Mouse (Mus musculus) heart, adult 2 months (tissue): ENCODE measurements around the gene Gm20481.

Source experiments
- CTCF ChIP-seq: fragments of 200-600 bp; IDR thresholded peaks from 2 replicates; pipeline ENCODE4 v1.8.1; 2022; ENCODE audit warnings: antibody characterized with exemption, mild to moderate bottlenecking, moderate library complexity
- EP300 ChIP-seq: fragments of 200-500 bp; IDR thresholded peaks from 2 replicates; pipeline ENCODE4 v1.6.1; 2011; ENCODE audit warnings: low read depth, low read length, control low read depth; ENCODE audit not compliant: insufficient read depth
- POLR2A ChIP-seq: fragments of 200-500 bp; IDR thresholded peaks from 2 replicates; pipeline ENCODE4 v1.6.1; 2011; ENCODE audit warnings: mild to moderate bottlenecking, low read depth, low read length, control low read depth; ENCODE audit not compliant: insufficient read depth

DNA sequence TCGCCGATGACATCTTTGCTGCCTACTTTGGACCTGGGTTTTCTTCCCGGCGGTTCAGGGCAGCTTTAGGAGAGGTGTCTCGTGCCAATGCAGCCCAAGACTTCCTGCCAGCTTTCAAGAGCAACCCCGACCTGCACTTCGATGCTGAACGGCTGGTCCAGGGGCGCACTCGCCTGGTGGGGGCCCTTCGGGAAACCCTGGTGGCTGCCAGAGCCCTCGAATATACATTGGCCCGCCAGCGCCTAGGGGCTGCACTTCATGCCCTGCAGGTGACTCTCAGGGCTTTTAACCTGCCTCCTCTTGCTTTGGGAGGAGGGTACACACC is 48.0 kb downstream of the Gm20481 start:
- no peak for TF ChIP-seq CTCF
- TF ChIP-seq POLR2A = no peak
- TF ChIP-seq EP300 = no peak
